Mouse (Mus musculus) ES-E14 (cell line): ENCODE data around the gene Tango2.

Source experiments
- MAFK ChIP-seq: IDR thresholded peaks from 2 replicates; pipeline ENCODE4 v1.6.1; 2014; ENCODE audit warnings: mild to moderate bottlenecking, low read depth, low read length, inconsistent platforms; ENCODE audit not compliant: insufficient read depth
- ZC3H11A ChIP-seq: IDR thresholded peaks from 2 replicates; pipeline ENCODE4 v1.6.1; 2012; ENCODE audit warnings: low read depth, mild to moderate bottlenecking, inconsistent platforms, low read length, borderline replicate concordance
- ZNF384 ChIP-seq: IDR thresholded peaks from 2 replicates; pipeline ENCODE4 v1.6.1; 2012; ENCODE audit warnings: low read depth, low read length, inconsistent platforms

DNA sequence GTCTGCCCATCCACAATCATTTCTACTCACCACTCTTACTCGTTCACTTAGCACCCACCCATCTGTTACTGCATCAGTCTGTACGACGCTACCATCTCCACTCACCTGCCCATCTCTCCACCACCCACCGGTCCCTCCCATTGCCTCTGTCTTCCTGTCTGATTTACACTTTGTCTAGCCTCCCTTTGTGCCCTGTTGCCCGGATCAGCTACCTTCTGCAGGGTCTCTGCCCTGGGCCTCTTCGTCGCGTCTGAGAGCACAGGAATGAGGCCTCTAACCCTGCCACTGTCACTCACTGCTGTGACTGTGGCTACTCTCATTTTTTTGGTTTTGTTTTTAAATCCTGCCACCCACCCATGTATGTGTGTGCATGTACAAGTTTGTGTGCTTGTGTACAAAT lies 36.8 kb upstream of the Tango2 start:
- no peak for TF ChIP-seq MAFK
- no peak for TF ChIP-seq ZNF384
- no peak for TF ChIP-seq ZC3H11A
